Mouse (Mus musculus): ENCODE measurements at regions not wholly inside any gene's neighbourhood (a gene's known extent, or its start where the extent isn't known, plus 50 kb on each side); places are given as distances from the start of the nearest gene placed in this dataset.

DNA sequence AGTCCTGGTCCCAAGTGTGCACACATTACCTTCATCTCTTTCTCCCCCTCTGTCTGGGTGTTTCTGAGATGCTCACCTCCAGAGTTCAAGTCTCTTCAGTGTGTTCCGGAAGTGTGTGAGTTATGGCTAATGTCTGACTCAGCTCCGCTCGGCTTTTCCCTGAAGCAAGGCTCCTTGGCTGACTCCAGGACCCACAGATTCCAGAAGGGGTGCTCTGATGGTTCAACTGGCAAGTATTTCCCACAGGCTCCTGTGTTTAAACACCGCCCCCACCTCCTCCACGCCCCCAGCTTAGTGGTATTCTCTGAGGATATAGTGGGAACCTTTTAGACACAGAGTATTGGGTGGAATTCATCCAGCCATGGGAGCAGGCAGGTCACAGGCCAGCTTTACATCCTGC lies 441.8 kb upstream of the Tbx3 start:
- intact Hi-C loops (cut with DNase I): no loop called here
- no peaks in the 10 kb centered on the region for H3K79me2 ChIP-seq (replicated peaks; ENCODE audit: control insufficient read depth, insufficient read depth, low read length)
- no peak for DNase-seq

DNA sequence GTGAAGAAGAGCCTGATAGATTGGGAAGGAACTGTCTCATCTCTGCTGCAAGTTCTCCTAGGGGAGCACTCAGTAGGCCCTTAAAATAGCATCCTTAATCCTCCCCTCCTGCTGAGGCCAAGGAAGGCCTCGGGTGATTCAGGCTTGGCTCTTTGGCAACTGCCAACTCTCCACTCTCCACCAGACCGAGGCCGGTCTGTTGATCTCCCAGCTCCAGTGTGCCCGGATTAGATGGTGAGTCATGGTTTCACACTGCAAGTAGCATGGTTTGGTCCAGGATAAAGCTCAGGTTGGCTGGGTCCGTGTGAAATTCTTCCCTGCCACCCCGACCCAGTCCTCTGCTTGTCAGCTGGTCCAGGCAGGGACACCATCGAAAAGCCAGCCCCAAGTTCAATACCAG lies 437.5 kb upstream of the Tbx3 start:
- no peak overlapping the region for H3K27ac ChIP-seq
- no peak overlapping the region for H3K9ac ChIP-seq (ENCODE audit: low read depth, low read length)
- H3K27me3 ChIP-seq (ENCODE audit: control insufficient read depth, insufficient read depth, low read length): no peaks in the 10 kb centered on the region
- WGBS: 53% methylated on average over 7 of the region's 7 CpGs
- intact Hi-C loops (cut with DNase I): no loop called here
- TF ChIP-seq EP300 (IDR thresholded peaks at IDR 0.05; ENCODE audit: insufficient read depth, low read depth, low read length): no peak
- no peak for TF ChIP-seq CTCF (IDR thresholded peaks at IDR 0.05)
- TF ChIP-seq POLR2A (IDR thresholded peaks at IDR 0.05; ENCODE audit: insufficient read depth, low read depth, low read length): no peak
- no peaks in the 10 kb centered on the region for H3K79me2 ChIP-seq (replicated peaks; ENCODE audit: control insufficient read depth, insufficient read depth, low read length)
- H3K4me3 ChIP-seq: no peak overlapping the region
- no peaks in the 10 kb centered on the region for H3K36me3 ChIP-seq (ENCODE audit: control insufficient read depth, insufficient read depth, low read length)
- peak in 1 of 2 experiments; percentile 24 for DNase-seq
- no peaks in the 10 kb centered on the region for H3K4me1 ChIP-seq (ENCODE audit: control insufficient read depth, insufficient read depth, low read length)

More for the DNA sequence above, 441.8 kb upstream of the Tbx3 start:
- H3K9ac ChIP-seq (ENCODE audit: low read depth, low read length): no peak overlapping the region
- H3K27ac ChIP-seq: no peak overlapping the region
- no peak overlapping the region for H3K4me3 ChIP-seq
- TF ChIP-seq EP300 (IDR thresholded peaks at IDR 0.05; ENCODE audit: insufficient read depth, low read depth, low read length) (no peak), POLR2A (IDR thresholded peaks at IDR 0.05; ENCODE audit: insufficient read depth, low read depth, low read length) (no peak), CTCF (IDR thresholded peaks at IDR 0.05) (no peak)
- WGBS: 81% methylated on average over 5 of the region's 5 CpGs
- H3K36me3 ChIP-seq (ENCODE audit: control insufficient read depth, insufficient read depth, low read length): no peaks in the 10 kb centered on the region
- H3K4me1 ChIP-seq (ENCODE audit: control insufficient read depth, insufficient read depth, low read length): no peaks in the 10 kb centered on the region
- H3K27me3 ChIP-seq (ENCODE audit: control insufficient read depth, insufficient read depth, low read length): no peaks in the 10 kb centered on the region

DNA sequence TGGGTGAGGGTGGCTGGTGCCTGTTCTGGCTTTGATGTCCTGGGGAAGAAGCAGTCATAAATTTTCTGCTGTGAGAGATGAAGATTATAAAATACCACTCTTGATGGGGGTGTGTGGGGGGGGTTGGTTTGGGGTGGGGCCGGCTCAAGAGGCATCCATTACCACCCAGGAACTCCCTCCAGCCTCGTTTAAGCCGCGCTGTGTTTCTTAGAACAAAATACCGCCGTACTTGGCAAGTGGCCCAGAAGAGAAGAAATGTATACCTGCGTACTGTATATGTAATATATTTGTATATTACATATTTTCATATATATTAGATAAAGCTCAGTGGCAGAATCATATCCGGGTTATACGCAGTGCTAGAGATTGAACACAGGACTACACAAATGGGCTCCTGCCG lies 434.6 kb upstream of the Tbx3 start:
- no peak overlapping the region for H3K27ac ChIP-seq
- 87% methylated on average over 10 of the region's 10 CpGs for WGBS
- no peak overlapping the region for H3K9ac ChIP-seq (ENCODE audit: low read depth, low read length)
- no peaks in the 10 kb centered on the region for H3K4me1 ChIP-seq (ENCODE audit: control insufficient read depth, insufficient read depth, low read length)
- no peaks in the 10 kb centered on the region for H3K79me2 ChIP-seq (replicated peaks; ENCODE audit: control insufficient read depth, insufficient read depth, low read length)
- intact Hi-C loops (cut with DNase I): no loop called here
- no peak for DNase-seq
- no peak overlapping the region for H3K4me3 ChIP-seq
- TF ChIP-seq EP300 (IDR thresholded peaks at IDR 0.05; ENCODE audit: insufficient read depth, low read depth, low read length) (no peak), POLR2A (IDR thresholded peaks at IDR 0.05; ENCODE audit: insufficient read depth, low read depth, low read length) (no peak), CTCF (IDR thresholded peaks at IDR 0.05) (no peak)
- no peaks in the 10 kb centered on the region for H3K36me3 ChIP-seq (ENCODE audit: control insufficient read depth, insufficient read depth, low read length)
- H3K27me3 ChIP-seq (ENCODE audit: control insufficient read depth, insufficient read depth, low read length): no peaks in the 10 kb centered on the region

DNA sequence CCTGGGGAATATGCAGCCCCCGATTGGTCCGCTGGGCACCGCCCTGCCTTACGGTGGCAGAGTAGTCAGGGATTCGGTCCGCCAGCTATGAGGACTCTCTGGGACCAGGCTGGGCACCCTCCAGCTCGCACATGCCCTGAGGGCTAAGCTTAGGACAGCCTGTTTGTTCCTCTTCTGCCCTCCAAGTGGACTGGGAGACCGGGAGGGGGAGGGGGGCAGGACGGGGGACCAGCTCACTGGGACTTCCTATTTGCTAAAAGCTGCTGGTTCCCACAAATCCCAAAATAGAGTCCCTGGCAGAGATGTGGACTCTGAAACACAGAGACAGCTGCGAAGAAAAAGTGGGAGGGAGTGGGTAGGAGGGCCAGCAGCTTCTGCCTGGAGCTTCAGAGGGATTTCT lies 423.6 kb upstream of the Tbx3 start:
- intact Hi-C loops (cut with DNase I): no loop called here
- DNase-seq: peak; percentile 45 to 55
- Histone ChIP-seq H3K4me3 (no peak overlapping the region), H3K79me2 (replicated peaks; ENCODE audit: control insufficient read depth, insufficient read depth, low read length) (no peaks in the 10 kb centered on the region), H3K36me3 (ENCODE audit: control insufficient read depth, insufficient read depth, low read length) (no peaks in the 10 kb centered on the region), H3K9ac (ENCODE audit: low read depth, low read length) (peak overlapping the region; percentile 12; the same call in 1 of the 2 replicates), H3K27me3 (ENCODE audit: control insufficient read depth, insufficient read depth, low read length) (no peaks in the 10 kb centered on the region), H3K27ac (peak overlapping the region; percentile 42), H3K4me1 (ENCODE audit: control insufficient read depth, insufficient read depth, low read length) (no peaks in the 10 kb centered on the region)
- TF ChIP-seq EP300 (IDR thresholded peaks at IDR 0.05; ENCODE audit: insufficient read depth, low read depth, low read length) (no peak), CTCF (IDR thresholded peaks at IDR 0.05) (no peak), POLR2A (IDR thresholded peaks at IDR 0.05; ENCODE audit: insufficient read depth, low read depth, low read length) (no peak)
- WGBS: 53% methylated on average over 10 of the region's 10 CpGs

DNA sequence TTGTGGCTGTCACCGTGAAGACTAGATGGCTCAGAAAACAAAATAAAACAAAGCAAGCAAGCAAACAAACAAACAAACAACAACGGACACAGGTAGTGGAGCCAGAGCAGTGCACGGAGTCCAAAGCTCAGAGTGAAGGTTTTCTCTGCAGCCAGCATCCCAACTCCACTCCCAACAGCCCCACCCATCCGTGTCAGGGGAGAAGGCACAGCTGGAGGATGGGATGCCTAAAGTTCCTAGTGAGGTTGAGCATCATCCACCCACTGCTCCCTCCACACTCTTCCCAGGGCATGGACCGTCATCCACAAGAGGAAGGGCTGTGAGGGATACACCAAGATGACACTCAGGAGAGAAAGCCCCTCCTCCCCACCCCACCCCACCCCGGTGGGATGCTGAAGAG lies 421.8 kb upstream of the Tbx3 start:
- 59% methylated on average over 6 of the region's 6 CpGs for WGBS
- intact Hi-C loops (cut with DNase I): no loop called here

DNA sequence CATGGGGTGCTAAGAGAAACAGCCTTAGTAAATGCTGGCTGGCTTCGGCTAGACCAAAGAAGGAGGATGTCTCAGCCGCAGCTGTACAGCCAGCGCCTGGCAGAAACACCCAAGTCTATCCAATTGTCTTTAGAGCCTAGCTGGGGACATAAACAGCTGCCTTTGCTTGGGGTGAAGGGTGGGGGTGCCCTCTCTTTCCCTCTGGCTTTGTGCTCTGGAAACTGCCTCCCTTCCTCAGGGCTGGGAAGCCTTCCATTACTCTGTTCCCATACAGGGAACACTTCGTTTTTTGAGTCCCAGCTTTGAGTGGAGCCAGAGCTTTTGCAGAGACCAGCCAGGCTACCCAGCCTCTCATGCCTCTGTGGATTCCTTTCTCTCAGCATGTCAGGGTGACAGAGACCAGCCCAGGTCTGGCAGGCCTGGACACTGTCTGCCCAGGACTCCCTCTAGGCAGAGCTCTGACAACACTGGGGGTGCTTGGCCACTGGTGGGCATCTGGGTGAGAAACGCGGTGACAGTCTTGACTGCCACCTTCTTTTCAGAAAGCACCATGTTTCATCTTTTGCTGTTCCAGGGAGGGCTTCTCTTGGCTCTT lies 421.2 kb upstream of the Tbx3 start:
- WGBS: 59% methylated on average over 6 of the region's 6 CpGs
- DNase-seq: no peak
- intact Hi-C loops (cut with DNase I): no loop called here

More for the DNA sequence above, 421.8 kb upstream of the Tbx3 start:
- TF ChIP-seq EP300 (IDR thresholded peaks at IDR 0.05; ENCODE audit: insufficient read depth, low read depth, low read length): no peak
- TF ChIP-seq POLR2A (IDR thresholded peaks at IDR 0.05; ENCODE audit: insufficient read depth, low read depth, low read length): no peak
- TF ChIP-seq CTCF (IDR thresholded peaks at IDR 0.05): no peak
- Histone ChIP-seq H3K27ac (no peak overlapping the region; the same call in 1 of the 2 replicates), H3K36me3 (ENCODE audit: control insufficient read depth, insufficient read depth, low read length) (no peaks in the 10 kb centered on the region), H3K27me3 (ENCODE audit: control insufficient read depth, insufficient read depth, low read length) (no peaks in the 10 kb centered on the region), H3K4me3 (no peak overlapping the region), H3K4me1 (ENCODE audit: control insufficient read depth, insufficient read depth, low read length) (no peaks in the 10 kb centered on the region), H3K9ac (ENCODE audit: low read depth, low read length) (no peak overlapping the region), H3K79me2 (replicated peaks; ENCODE audit: control insufficient read depth, insufficient read depth, low read length) (no peaks in the 10 kb centered on the region)
- DNase-seq: peak; percentile 24 to 37

More for the DNA sequence above, 421.2 kb upstream of the Tbx3 start:
- H3K36me3 ChIP-seq (ENCODE audit: control insufficient read depth, insufficient read depth, low read length): no peaks in the 10 kb centered on the region
- no peak overlapping the region for H3K4me3 ChIP-seq
- TF ChIP-seq POLR2A (IDR thresholded peaks at IDR 0.05; ENCODE audit: insufficient read depth, low read depth, low read length) (no peak), CTCF (IDR thresholded peaks at IDR 0.05) (no peak), EP300 (IDR thresholded peaks at IDR 0.05; ENCODE audit: insufficient read depth, low read depth, low read length) (no peak)
- H3K9ac ChIP-seq (ENCODE audit: low read depth, low read length): no peak overlapping the region
- no peaks in the 10 kb centered on the region for H3K79me2 ChIP-seq (replicated peaks; ENCODE audit: control insufficient read depth, insufficient read depth, low read length)
- H3K27me3 ChIP-seq (ENCODE audit: control insufficient read depth, insufficient read depth, low read length): no peaks in the 10 kb centered on the region
- H3K4me1 ChIP-seq (ENCODE audit: control insufficient read depth, insufficient read depth, low read length): no peaks in the 10 kb centered on the region
- H3K27ac ChIP-seq: no peak overlapping the region; the same call in 1 of the 2 replicates

Data from heart, adult 2 months (tissue).